Mouse (Mus musculus): ENCODE results near the gene Ifnar2.

GRCm38 (mm10) chr16:91398944-91399343 lies 26.4 kb downstream of the Ifnar2 start:
- TF ChIP-seq CTCF (IDR thresholded peaks at IDR 0.05; ENCODE audit: insufficient read depth, low read length) (no peak), POLR2A (IDR thresholded peaks at IDR 0.05; ENCODE audit: borderline replicate concordance, extremely low read depth, low read depth, low read length) (no peak)

All from lung, adult 2 months (tissue).